Mouse (Mus musculus) lung, adult 2 months (tissue): ENCODE data around the gene Abcb8.

Experiments used
- CTCF ChIP-seq: fragments of 200-500 bp; IDR thresholded peaks from 2 replicates; pipeline ENCODE4 v1.5.1; 2011; ENCODE audit warnings: mild to moderate bottlenecking, low read length, control low read depth; ENCODE audit not compliant: insufficient read depth
- POLR2A ChIP-seq: fragments of 200-500 bp; IDR thresholded peaks from 2 replicates; pipeline ENCODE4 v1.6.1; 2011; ENCODE audit warnings: low read depth, mild to moderate bottlenecking, control low read depth, low read length, borderline replicate concordance; ENCODE audit errors: extremely low read depth

GRCm38 (mm10) chr5:24350073-24350472 is 43.4 kb upstream of the Abcb8 start:
- TF ChIP-seq CTCF (no peak), POLR2A (no peak)
